28 mouse cellular contexts compared by ENCODE assay signal in genomic region chr10:56974812-56975211, GRCm38 (mm10).
"Had no signal": no experiment of that assay in that cellular context is flagged by ENCODE, and none has a peak within 500 bp of the region (broad histone marks: within the 10 kb centered on the region; RNA-seq: fewer than 3 reads in every experiment).

No protein-coding gene starts in this region.

- H3K4me3 ChIP-seq: embryonic facial prominence, embryonic 10.5 days; embryonic facial prominence, embryonic 12.5 days; embryonic facial prominence, embryonic 13.5 days; embryonic facial prominence, embryonic 15.5 days; erythroblast, embryonic 14.5 days; forebrain, embryonic 10.5 days; forebrain, embryonic 12.5 days; forebrain, embryonic 13.5 days; forebrain, embryonic 15.5 days; gastrocnemius, adult 2 months had no signal

- H3K36me3 ChIP-seq: embryonic facial prominence, embryonic 10.5 days; embryonic facial prominence, embryonic 12.5 days; embryonic facial prominence, embryonic 13.5 days; embryonic facial prominence, embryonic 15.5 days; forebrain, embryonic 10.5 days; forebrain, embryonic 12.5 days; forebrain, embryonic 15.5 days had no signal

- DNase-seq: cerebellum, adult 18-20 months; cerebellum, adult 2 months; cerebellum, adult 8-10 months; cerebellum, adult 9-10 months; cerebellum, adult 9-11 months; cerebellum, postnatal 10 days; cerebellum, postnatal 14 days; cerebellum, postnatal 25 days; cerebellum, postnatal 36 days; embryo, embryonic 11 days; forebrain, postnatal 0 days; gastrocnemius, adult 2 months; gastrocnemius, postnatal 10 days; gastrocnemius, postnatal 14 days; gastrocnemius, postnatal 25 days; gastrocnemius, postnatal 36 days; heart, adult 11 months had no signal

- H3K27ac ChIP-seq: embryonic facial prominence, embryonic 10.5 days; embryonic facial prominence, embryonic 12.5 days; embryonic facial prominence, embryonic 13.5 days; embryonic facial prominence, embryonic 15.5 days; forebrain, embryonic 10.5 days; forebrain, embryonic 12.5 days; forebrain, embryonic 13.5 days; forebrain, embryonic 15.5 days; gastrocnemius, adult 2 months had no signal

- H3K27me3 ChIP-seq: embryonic facial prominence, embryonic 12.5 days; embryonic facial prominence, embryonic 13.5 days; embryonic facial prominence, embryonic 15.5 days; forebrain, embryonic 12.5 days; forebrain, embryonic 13.5 days; forebrain, embryonic 15.5 days had no signal

- H3K9me3 ChIP-seq: embryonic facial prominence, embryonic 10.5 days; embryonic facial prominence, embryonic 12.5 days; embryonic facial prominence, embryonic 13.5 days; embryonic facial prominence, embryonic 15.5 days; forebrain, embryonic 10.5 days; forebrain, embryonic 12.5 days; forebrain, embryonic 13.5 days; forebrain, embryonic 15.5 days had no signal

- H3K4me1 ChIP-seq: forebrain, embryonic 12.5 days; forebrain, embryonic 13.5 days; forebrain, embryonic 15.5 days had no signal

- H3K4me2 ChIP-seq: embryonic facial prominence, embryonic 12.5 days; embryonic facial prominence, embryonic 13.5 days; embryonic facial prominence, embryonic 15.5 days; forebrain, embryonic 12.5 days; forebrain, embryonic 13.5 days; forebrain, embryonic 15.5 days had no signal

- ATAC-seq: forebrain, embryonic 13.5 days; forebrain, embryonic 14.5 days; forebrain, embryonic 15.5 days; forebrain, embryonic 16.5 days; forebrain, postnatal 0 days had no signal

- H3K9ac ChIP-seq: embryonic facial prominence, embryonic 12.5 days; embryonic facial prominence, embryonic 13.5 days; embryonic facial prominence, embryonic 15.5 days; forebrain, embryonic 12.5 days; forebrain, embryonic 13.5 days; forebrain, embryonic 15.5 days; forebrain, postnatal 0 days had no signal
